Mouse (Mus musculus): Measurements from ENCODE around the gene Agl. TPM values are rescaled to one million over a fixed set of nuclear protein-coding genes. Genes with fewer than 3 reads are reported as not detected.
"Not testable (repeated sequence)": the region's sequence is repeated elsewhere in the genome, so short reads cannot be mapped to it uniquely, and the experiment has no call there.

Agl gene
- total RNA-seq, 2 experiments from 2014 or later = 606 to 681 TPM

DNA sequence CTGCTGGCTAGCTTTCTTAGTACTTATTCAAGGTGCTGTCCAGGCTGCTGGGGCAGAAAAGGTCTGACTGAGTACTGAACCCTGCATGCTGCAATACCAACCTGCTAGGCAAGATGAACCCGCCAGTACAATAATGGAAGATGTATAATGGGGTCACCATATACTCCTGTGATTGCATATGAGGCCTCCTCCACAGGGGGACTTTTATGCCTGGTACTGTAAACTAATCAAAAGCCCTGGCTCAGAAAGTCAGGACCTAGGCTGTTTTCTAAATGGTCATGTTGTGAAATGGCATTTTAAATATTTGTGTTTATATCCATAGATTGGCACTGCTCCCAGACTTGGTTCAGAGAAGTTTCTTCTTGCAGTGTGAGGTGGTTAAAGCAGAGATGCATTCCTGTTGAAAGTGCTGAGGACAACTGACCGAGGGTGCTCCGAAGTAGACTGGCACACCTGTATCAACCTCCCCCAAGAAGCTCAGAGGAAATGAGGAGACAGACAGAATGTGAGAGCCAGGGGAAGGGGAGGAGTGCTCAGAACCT lies 8.8 kb upstream of the Agl start:
- DNase-seq (ENCODE audit: low spot score) = no peak

DNA sequence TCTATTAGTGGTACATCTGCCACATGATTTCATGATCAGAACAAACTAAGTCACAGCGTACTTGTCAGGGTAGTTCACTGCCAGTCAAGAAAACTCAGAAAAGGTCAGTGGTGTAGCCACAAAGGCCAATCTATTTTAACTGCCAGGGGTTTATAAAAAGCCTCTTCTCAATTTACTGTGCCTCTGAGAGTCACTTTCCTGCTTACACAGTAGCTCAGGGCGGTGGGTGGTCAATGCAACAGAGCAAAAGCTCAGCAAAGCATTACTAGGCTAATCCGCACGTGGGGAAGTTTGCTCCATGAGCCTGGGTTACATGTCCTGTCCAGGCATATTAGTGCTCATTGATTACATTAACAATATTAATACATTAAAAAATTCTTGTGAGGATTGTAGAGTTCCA lies 8.0 kb upstream of the Agl start:
- DNase-seq (ENCODE audit: low spot score) = peak; percentile 69

DNA sequence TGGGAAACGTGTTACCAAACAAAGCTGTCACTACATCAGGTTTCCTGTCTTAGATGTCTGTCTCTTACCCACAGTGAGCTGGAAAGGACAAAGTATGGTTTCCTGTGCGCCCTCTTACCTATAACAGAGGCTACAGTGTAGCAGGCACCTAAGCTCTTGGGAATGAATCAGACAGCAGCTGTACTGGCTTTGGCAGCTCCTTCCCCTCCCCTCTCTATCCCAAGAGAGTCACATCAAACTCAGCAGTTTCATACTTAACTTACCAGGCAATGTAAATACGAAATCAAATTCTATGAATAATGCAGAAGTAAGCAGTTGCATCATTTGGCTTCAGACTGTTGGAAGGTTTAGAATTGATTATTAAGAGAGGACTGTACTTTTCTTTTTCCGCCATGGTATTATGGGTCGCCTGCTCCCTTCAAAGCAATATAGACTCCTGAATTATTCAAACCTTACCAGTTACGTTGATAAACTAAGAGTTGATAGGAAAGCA lies 7.4 kb upstream of the Agl start:
- DNase-seq (ENCODE audit: low spot score) = no peak

DNA sequence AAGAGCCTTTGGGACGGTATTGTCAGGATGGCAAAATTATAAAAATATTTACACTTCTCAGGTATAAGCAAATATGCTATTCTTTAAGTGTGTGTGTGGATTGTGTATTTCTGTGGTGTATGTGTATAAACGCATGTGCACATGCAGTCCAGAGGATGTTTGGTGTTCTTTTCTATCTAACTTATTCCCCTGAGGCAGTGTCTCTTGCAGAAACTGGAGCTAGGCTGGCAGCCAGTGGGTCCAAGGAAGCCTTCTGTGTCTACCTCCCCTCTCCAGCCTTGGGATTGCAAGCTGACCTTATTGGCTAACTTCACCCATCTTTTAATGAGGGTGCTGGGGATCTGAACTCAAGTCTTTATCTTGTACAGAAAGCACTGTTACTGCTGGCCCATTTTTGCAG lies 5.0 kb upstream of the Agl start:
- DNase-seq (ENCODE audit: low spot score) = no peak

DNA sequence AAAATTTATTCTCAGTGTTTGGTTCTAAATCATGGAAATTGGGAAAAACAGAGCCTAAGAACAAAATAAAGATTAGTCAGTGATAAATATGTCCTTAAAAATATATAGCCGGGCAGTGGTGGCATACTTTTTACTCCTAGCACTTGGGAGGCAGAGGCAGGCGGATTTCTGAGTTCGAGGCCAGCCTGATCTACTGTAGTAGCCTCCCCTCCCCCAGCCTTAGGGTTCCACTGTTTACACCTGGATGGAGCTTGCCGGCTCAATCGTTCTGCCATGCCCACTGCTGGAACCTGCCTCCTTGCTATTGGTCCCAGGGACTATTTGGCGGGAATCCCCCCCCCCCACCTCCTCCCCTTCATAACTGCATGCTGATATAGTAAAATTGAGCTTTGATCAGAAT lies 2.4 kb upstream of the Agl start:
- not testable (repeated sequence) for DNase-seq (ENCODE audit: low spot score)

DNA sequence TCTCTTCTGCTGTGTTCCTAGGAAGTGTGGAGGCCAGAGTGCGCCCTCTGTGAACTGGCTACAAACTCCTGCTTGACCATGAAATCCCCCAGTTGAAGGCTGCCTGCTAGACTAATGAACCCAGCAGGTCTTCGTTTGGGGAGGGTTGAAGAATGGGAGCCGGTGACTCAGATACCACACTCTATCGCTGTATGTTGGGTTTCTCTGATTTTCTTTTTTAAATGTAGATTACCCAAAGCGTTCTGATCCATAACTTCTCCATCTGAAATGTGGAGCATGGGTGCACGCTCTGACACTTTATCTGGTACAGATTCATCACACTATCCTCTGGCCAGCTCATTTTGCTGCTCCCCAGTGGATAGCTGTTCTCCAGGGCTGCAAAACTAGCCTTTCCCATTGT lies 1.3 kb upstream of the Agl start:
- DNase-seq (ENCODE audit: low spot score) = no peak

DNA sequence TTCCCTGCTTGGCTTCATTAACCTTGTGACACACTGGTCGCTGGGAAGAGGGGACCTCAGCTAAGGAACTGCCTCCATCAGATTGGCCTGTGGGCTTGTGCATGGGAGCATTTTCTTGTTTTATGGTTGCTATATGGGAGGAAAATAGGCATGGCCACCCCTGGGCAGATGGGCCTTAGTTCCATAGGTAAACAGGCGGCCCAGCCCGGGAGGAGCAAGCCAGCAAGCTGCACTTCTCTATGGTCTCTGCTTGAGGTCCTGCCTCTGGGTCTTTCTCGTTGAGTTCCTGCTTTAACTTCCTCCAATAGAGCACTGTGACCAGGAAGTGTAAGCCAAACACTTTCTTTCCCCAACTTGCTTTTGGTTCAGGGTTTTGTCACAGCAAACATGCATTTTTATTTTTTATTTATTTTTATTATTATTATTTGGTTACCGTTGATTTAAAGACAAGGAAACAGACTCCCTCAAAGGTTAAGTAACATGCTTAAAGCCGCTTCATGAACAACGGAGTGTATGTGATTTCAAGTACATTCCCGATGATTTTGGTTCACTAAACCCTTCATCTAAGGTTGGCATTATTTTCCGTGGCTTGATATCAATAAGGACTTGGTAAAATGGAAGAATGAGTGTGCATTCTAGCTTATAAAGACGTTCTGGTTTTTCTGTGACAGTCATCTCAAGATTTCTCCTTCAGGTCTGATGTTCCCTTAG lies 696 bp upstream of the Agl start:
- no peak for DNase-seq (ENCODE audit: low spot score)

DNA sequence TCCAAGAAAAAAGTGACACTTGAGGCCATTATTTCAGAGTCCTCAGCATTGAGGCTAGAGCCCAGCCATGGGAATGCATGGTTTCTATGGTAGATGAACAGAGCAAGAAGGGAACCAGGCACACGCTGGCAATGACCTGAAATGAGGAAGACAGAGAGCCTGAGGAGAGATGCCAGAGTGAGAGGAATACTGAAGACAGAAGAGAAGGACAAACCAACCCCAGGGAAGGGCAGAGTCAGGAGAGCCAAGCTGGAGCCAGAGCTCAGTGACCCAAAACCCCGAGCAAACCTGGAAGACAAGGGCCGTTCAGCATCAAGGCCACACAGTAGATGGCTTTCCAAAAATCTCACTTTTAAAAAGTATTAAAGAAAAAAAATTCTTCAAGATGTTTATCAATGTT lies 2.1 kb downstream of the Agl start:
- peak; percentile 56 for DNase-seq (ENCODE audit: low spot score)

DNA sequence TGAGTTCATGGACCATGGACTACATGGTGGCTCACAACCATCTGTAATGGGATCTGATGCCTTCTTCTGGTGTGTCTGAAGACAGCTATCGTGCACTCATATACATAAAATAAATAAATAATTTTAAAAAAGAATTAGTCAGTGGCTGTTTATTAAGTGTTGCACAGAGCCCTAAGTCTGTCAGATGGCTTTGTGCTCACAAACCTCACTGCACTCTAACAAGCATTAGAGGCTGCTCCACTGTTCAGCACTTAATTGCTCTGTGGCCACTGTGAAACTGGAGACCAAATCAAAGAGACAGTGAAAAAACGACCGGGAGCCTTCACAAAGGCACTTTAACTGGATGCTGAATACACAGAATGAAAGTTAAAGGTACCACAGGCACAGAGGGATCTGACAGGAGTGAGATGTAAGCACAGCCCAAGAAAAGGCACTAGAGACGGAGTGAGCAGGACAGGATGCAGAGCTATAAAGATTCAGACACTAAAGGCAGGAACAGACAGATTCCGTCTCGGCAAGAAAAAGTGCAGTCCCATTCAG lies 3.1 kb downstream of the Agl start:
- no peak for DNase-seq (ENCODE audit: low spot score)

DNA sequence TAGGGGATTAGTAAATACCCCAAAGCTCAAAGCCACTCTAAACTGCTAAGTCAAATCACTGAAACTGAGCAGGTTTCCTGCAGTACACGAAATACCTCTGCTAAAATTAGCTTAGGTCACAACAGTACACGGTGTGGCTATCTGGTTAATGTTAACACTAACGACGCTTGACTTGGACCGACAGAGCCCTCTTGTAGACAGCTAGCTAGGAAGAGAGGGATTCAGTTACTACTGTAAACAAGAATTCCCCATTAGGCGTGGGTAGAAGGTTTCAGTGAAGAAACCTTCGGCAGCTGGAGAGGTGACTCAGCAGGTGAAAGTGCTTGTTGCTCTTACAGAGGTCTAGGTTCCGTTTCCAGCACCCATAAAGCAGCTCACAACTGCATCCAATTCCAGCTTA lies 6.2 kb downstream of the Agl start:
- peak; percentile 71 for DNase-seq (ENCODE audit: low spot score)

DNA sequence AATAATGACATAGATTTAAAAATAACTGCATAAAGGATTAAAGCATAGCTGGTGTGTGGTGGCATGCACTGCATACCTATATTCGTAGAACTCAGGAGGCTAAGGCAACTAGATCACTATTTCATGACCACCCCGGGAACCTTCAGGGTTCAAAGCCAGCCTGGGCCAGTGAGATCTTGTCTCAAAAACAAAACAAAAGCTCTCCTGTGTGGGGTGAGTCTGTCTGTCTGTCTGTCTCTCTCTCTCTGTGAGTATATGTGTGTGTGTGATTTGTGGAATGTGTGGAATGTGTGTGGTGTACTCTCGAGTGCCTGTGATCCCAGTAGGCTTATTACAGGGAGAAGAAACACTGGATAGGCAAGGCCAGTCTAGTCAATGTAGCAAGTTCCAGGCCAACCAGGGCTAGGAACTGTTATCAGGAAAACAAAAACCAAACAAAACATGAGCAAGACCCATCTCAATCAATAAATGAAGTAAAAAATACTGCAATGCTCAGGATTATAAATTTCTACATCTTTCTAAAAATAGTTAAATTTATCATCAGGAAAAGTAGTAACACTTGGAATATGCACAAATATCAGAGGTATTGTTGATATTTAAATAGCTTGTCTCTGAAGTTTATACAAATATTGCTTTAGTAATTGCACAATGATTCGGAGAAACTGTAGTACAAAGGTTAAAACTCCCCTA lies 9.0 kb downstream of the Agl start:
- no peak for DNase-seq (ENCODE audit: low spot score)

DNA sequence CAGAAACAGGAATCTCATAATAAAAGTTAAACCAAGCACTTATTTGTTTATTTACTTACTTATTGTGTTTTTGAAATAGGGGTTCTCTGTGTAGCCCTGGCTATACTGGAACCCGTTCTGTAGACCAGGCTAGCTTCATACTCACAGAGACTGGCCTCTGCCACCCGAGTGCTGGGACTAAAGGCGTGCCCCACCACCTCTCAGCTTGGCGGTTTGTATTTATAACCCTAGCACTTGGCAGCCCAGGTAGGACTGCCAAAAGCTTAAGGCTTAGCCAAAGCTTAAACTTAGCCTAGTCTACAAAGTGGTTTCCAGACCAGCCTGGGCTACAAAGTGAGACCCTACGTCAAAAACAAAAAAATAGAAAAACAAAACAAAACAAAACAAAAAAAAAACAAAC lies 19.1 kb downstream of the Agl start:
- DNase-seq (ENCODE audit: low spot score) = no peak

DNA sequence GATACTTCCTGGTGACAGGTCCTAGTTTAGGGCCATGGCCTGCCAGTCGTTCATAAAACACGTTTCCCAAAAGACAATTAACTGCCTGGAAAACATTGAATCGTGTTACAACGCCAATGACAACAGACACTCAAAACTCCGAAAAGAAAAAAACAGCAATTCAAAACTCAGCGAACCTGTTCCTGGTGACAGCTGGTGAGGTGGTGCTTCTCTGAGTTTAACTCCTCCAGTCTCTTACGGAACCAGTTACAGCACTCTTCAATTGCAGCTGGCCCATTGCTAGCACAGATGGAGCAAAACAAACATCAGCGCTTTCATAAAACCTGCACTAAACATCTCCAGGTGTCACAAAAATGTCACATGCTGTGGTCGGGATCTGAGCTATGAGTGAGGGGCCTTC lies 21.4 kb downstream of the Agl start:
- DNase-seq (ENCODE audit: low spot score) = no peak

DNA sequence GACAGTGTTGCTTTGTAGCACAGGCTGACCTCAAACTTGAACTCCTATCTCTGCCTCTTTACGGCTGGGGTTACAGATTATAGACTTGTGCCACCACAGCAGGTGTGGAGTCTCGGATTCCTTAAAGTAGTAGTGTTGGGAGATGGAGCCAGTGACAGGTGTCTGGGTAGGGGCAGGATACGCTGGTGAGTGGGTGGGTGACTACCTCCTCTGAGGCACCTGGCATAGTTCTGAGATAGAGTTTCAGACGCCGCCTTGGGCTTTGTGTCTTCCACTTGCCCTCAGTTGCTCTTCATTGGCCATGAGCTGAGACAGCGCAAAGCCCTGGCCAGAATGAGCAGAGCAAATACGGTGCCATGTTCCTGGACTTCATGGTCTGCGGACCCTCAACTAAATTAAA lies 22.1 kb downstream of the Agl start:
- DNase-seq (ENCODE audit: low spot score) = peak; percentile 57

DNA sequence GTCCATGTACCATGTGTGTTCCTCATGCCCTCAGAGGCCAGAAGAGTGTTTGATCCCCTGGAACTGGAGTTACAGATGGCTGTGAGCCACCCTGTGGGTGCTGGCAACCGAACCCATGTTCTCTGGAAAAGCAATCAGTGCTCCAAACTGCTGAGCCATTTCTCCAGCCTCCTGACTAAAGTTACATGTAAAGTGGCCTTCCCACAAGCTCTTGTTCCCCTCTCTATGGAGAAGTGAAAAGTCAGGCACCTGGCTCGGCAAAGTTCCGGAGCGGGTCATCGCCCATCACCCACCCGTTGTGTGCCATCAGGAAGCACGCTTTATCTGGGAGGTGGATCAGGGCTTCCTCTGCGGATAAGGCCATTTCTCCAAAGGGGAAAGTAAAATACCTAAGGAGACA lies 23.2 kb downstream of the Agl start:
- DNase-seq (ENCODE audit: low spot score) = peak; percentile 68

DNA sequence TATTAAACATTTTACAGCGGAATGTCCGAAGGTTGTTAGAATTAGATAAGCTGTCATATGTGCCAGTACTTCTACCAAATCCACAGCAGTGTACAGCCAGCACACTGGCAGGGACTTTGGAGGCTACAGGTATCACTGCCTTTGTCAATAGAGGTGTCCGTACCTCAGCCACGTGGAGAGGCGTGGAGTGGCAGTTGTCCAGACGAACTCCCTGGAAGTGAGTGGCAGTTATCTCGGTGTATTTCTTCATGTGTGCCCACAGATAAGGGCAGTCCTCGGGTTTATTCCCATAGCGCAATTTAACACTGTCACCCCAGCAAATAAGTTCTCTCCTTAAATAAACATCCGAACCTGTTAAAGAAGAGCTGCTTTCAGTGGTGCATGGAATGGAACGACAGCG lies 23.7 kb downstream of the Agl start:
- no peak for DNase-seq (ENCODE audit: low spot score)

DNA sequence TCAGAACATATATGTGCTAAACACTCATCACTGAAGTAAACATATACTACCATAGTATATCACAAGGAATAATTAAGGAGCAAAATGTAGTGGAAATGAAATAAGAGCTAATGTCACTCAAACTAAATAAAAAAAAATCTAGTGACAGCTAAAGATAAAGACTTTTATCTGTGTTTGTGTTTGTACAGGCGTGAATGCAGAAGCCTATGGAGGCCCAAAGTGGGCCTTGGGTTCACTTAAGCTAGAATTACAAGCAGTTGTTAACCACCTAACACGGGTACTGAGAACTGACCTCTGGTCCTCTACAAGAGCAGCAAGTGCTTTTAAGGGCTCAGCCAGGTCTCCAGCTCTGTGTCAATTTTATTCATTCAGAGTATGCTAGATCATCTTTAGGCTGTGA lies 31.0 kb downstream of the Agl start:
- no peak for DNase-seq (ENCODE audit: low spot score)

DNA sequence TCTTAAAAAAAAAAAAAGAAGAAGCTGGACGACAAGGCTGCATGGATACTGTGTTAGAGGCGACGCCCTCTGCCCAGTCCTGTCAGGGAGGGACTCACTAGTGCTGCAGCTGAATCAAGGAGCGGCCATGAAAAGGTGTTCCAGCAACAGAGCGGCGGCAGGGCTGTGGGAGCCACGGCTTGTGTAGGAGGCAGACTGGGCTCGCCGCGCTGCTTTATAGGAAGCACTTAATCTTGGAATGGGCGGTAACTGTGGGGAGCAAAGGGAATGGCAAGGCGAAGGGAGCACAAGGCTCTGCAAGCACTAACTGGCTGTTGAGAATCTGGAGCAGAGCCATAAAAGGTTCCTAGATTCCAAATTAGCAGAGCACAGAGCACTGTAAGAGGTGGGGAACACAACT lies 34.1 kb downstream of the Agl start:
- no peak for DNase-seq (ENCODE audit: low spot score)

DNA sequence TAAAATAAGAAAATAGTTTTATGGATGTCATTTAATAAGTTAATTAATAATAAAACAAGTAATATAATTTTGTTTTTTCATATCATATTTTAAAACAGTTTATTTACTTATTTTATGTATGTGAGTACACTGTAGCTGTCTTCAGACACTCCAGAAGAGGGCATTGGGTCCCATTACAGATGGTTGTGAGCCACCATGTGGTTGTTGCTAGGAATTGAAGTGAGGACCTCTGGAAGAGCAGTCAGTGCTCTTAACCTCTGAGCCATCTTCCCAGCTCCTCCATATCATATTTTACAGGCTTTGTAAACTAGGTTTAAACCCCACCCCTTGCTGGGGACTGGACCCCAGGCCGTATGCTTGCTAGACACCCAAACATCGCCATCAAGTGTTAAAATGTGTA lies 36.4 kb downstream of the Agl start:
- DNase-seq (ENCODE audit: low spot score) = no peak

DNA sequence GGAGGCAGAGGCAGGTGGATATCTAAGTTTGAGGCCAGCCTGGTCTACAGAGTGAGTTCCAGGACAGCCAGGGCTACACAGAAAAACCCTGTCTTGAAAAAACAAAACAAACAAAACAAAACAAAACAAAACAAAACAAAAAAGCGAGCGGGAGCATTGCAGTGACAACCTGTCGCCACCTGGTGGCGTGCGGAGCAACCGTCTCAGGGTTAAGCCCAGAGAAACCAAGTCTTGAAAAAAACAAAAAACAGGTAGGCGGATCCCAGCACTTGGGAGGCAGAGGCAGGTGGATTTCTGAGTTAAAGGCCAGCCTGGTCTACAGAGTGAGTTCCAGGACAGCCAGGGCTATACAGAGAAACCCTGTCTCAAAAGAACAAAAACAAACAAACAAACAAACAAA lies 41.0 kb downstream of the Agl start:
- not testable (repeated sequence) for DNase-seq (ENCODE audit: low spot score)

DNA sequence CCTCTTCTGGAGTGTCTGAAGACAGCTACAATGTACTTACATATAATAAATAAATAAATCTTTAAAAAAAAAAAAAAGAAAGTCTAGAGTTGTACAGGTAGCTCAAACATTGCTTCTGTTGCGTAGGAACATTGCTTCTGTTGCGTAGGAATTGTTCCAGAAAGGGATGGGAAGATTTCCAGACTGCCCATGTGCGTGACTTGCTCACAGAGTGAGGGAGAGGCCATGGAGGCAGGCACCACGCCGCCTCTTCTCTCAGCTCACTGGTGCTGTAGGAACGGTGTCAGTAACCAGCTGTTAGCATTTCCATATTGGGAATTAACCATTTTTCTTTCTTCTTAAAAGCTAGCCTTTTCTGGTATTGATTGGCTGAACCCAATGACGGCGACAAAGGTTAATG lies 55.1 kb downstream of the Agl start:
- DNase-seq (ENCODE audit: low spot score) = no peak

DNA sequence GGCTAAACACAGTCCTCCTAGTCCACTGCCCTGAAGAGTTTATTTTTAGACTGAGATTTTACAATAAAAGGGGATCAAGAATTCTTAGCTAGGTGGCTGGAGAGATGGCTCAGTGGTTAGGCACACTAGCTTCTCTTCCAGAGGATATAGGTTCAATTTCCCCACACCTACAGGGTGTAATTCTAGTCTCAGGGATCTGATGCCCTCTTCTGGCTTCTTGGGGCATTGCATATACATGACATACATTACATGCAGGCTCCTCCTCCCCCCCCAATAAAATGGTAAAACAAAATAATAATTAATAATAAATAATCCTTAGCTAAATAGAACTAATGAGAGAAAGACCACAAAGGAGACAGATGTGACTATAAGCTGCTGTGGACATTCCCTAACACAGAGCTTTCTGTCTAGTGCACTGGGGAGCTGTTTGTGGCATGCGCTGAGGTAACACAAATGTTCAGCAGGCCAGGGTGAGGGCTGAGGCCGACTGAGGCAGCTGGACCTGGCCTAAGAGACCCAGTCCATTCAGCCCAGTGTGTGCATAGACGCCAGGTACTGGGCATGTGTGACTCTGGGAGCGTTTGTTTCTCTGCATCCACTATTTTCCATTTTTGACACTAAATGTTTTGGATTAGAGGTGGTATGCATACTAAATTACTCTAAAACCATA lies 56.6 kb downstream of the Agl start:
- no peak for DNase-seq (ENCODE audit: low spot score)
